Comparison of ENCODE assay signal across 9 mouse cellular contexts in genomic region chr2:101828057-101828643, GRCm38 (mm10). TPM values are rescaled to one million over a fixed set of nuclear protein-coding genes. Genes with fewer than 3 reads are reported as not detected.
DNase-seq lines count a peak whose midpoint lies in the region; ATAC-seq and TF ChIP-seq lines count a peak whose summit lies in the region.
"Had no signal": no experiment of that assay in that cellular context is flagged by ENCODE, and none has a peak within 500 bp of the region (broad histone marks: within the 10 kb centered on the region; RNA-seq: fewer than 3 reads in every experiment).

No protein-coding gene starts in this region.

- TF ChIP-seq EP300 in lung, postnatal 0 days (IDR thresholded peaks at IDR 0.05) = peak; percentile 30

- no peak for ATAC-seq in hindbrain, embryonic 11.5 days (ENCODE audit: low FRiP score)
- ATAC-seq in activated CD4-positive, CD25-positive, alpha-beta regulatory T cell, adult 4 months = peak; percentile 60
- peak; percentile 7; the same call in 1 of the 2 replicates for ATAC-seq in lung, postnatal 0 days

- no peaks in the 10 kb centered on the region for H3K27me3 ChIP-seq in hindbrain, embryonic 11.5 days (ENCODE audit: control insufficient read depth, insufficient read depth, low read length)
- H3K27me3 ChIP-seq in hindbrain, embryonic 10.5 days (ENCODE audit: insufficient read depth, poor library complexity, severe bottlenecking) = no peaks in the 10 kb centered on the region
- no peaks in the 10 kb centered on the region for H3K27me3 ChIP-seq in lung, postnatal 0 days (replicated peaks; ENCODE audit: insufficient read depth, low read length)
- H3K27me3 ChIP-seq: hindbrain, embryonic 15.5 days had no signal

- no peak overlapping the region for H3K4me3 ChIP-seq in hindbrain, embryonic 11.5 days (ENCODE audit: low read depth, low read length)
- H3K4me3 ChIP-seq in hindbrain, embryonic 10.5 days = no peak overlapping the region
- H3K4me3 ChIP-seq in lung, postnatal 0 days (ENCODE audit: low read depth, low read length) = no peak overlapping the region
- H3K4me3 ChIP-seq: hindbrain, embryonic 15.5 days had no signal

- no peaks in the 10 kb centered on the region for H3K9me3 ChIP-seq in hindbrain, embryonic 11.5 days (ENCODE audit: control insufficient read depth, low read length)
- H3K9me3 ChIP-seq in hindbrain, embryonic 10.5 days = no peaks in the 10 kb centered on the region
- H3K9me3 ChIP-seq in lung, postnatal 0 days (ENCODE audit: low read length) = no peaks in the 10 kb centered on the region
- H3K9me3 ChIP-seq: hindbrain, embryonic 15.5 days had no signal

- TF ChIP-seq CTCF in lung, postnatal 0 days (IDR thresholded peaks at IDR 0.05) = peak; percentile 71

- H3K4me2 ChIP-seq in hindbrain, embryonic 11.5 days (replicated peaks; ENCODE audit: low read depth, low read length) = no peak overlapping the region
- no peak overlapping the region for H3K4me2 ChIP-seq in lung, postnatal 0 days (replicated peaks; ENCODE audit: low read depth, low read length)
- H3K4me2 ChIP-seq: hindbrain, embryonic 15.5 days had no signal

- H3K4me1 ChIP-seq in hindbrain, embryonic 11.5 days (replicated peaks; ENCODE audit: control insufficient read depth, insufficient read depth, low read length) = no peaks in the 10 kb centered on the region
- H3K4me1 ChIP-seq in hindbrain, embryonic 10.5 days (replicated peaks) = peaks cover 16% of the 10 kb centered on the region
- peaks cover 6% of the 10 kb centered on the region; the same call in 1 of the 2 replicates for H3K4me1 ChIP-seq in lung, postnatal 0 days (ENCODE audit: insufficient read depth, low read depth, low read length)

- H3K36me3 ChIP-seq in hindbrain, embryonic 11.5 days (ENCODE audit: control insufficient read depth, insufficient read depth, low read length) = no peaks in the 10 kb centered on the region
- no peaks in the 10 kb centered on the region for H3K36me3 ChIP-seq in hindbrain, embryonic 10.5 days
- H3K36me3 ChIP-seq in lung, postnatal 0 days (ENCODE audit: insufficient read depth, low read length) = no peaks in the 10 kb centered on the region
- H3K36me3 ChIP-seq: hindbrain, embryonic 15.5 days had no signal

- WGBS in hindbrain, embryonic 11.5 days = 74% methylated on average over 5 of the region's 5 CpGs
- WGBS in hindbrain, embryonic 10.5 days = 81% methylated on average over 5 of the region's 5 CpGs
- 13% methylated on average over 5 of the region's 5 CpGs for WGBS in lung, postnatal 0 days

- H3K27ac ChIP-seq in hindbrain, embryonic 11.5 days (ENCODE audit: low read depth, low read length) = no peak overlapping the region
- H3K27ac ChIP-seq in hindbrain, embryonic 10.5 days = no peak overlapping the region
- no peak overlapping the region for H3K27ac ChIP-seq in lung, postnatal 0 days (ENCODE audit: low read length)
- H3K27ac ChIP-seq: hindbrain, embryonic 15.5 days had no signal

- no peak overlapping the region for H3K9ac ChIP-seq in hindbrain, embryonic 11.5 days (ENCODE audit: low read depth, low read length)
- no peak overlapping the region for H3K9ac ChIP-seq in lung, postnatal 0 days (replicated peaks; ENCODE audit: low read depth)
- H3K9ac ChIP-seq: hindbrain, embryonic 15.5 days had no signal

- DNase-seq in hindbrain, embryonic 11.5 days (ENCODE audit: low spot score) = peak; percentile 40
- no peak for DNase-seq in hindbrain, embryonic 10.5 days (ENCODE audit: low spot score)
- DNase-seq in CD4-positive helper T cell, adult 2 months (ENCODE audit: low read depth, low spot score) = peak; percentile 46
- DNase-seq in lung, postnatal 0 days (ENCODE audit: low spot score) = peak; percentile 80
- no peak for DNase-seq in right cerebral cortex, postnatal 25 days
- DNase-seq in left cerebral cortex, adult 8-10 months (ENCODE audit: low spot score in 2 of 2) = no peak
- no peak for DNase-seq in layer of hippocampus, postnatal 10 days (ENCODE audit: low spot score in 2 of 2)

RNA-seq across cellular contexts. Expression of gene Prr5l, which starts 54.7 kb away (rescaled TPM):
- 12.2 and 13.2 TPM in 2 replicates for polyA plus RNA-seq in hindbrain, embryonic 11.5 days (2014; fragmentation: Nextera tagmentation; extraction: Ambion mirVana)
- polyA plus RNA-seq in hindbrain, embryonic 10.5 days (2016; fragmentation: Nextera tagmentation; extraction: Ambion mirVana) = 17.8 and 21.6 TPM in 2 replicates
- 1 to 10 TPM in 1 of 2 experiments, under 1 TPM in 1; 0.78 to 1.2 TPM for polyA plus RNA-seq in activated CD4-positive, CD25-positive, alpha-beta regulatory T cell, adult 4 months (2017; shearing (Covaris generic))
- 40.5 and 52.5 TPM in 2 replicates for polyA plus RNA-seq in lung, postnatal 0 days (2015; fragmentation: Nextera tagmentation; extraction: Ambion mirVana)
- total RNA-seq in left cerebral cortex, adult 8-10 months (2022) = 10 to 100 TPM; 13.1 to 18.4 (median 13.6) TPM
- 1 to 10 TPM; 2.9 to 5.5 TPM for total RNA-seq in layer of hippocampus, postnatal 10 days (2021)

RNA-seq across cellular contexts. Expression of gene Commd9, which starts 57.9 kb away (rescaled TPM):
- 78.2 and 79.3 TPM in 2 replicates for polyA plus RNA-seq in hindbrain, embryonic 11.5 days (2014; fragmentation: Nextera tagmentation; extraction: Ambion mirVana)
- 71.5 and 85.4 TPM in 2 replicates for polyA plus RNA-seq in hindbrain, embryonic 10.5 days (2016; fragmentation: Nextera tagmentation; extraction: Ambion mirVana)
- 10 to 100 TPM; 20.6 to 20.8 TPM for polyA plus RNA-seq in activated CD4-positive, CD25-positive, alpha-beta regulatory T cell, adult 4 months (2017; shearing (Covaris generic))
- 44.8 and 50.0 TPM in 2 replicates for polyA plus RNA-seq in lung, postnatal 0 days (2015; fragmentation: Nextera tagmentation; extraction: Ambion mirVana)
- 10 to 100 TPM; 37.2 to 45.9 (median 40.3) TPM for total RNA-seq in left cerebral cortex, adult 8-10 months (2022)
- total RNA-seq in layer of hippocampus, postnatal 10 days (2021) = 10 to 100 TPM; 39.1 to 39.3 TPM

Comparison
In these comparisons a context has a peak if more than half of its experiments do, and no peak if none do; other contexts are left out.
1. DNase-seq: peak in hindbrain, embryonic 11.5 days (single experiment), CD4-positive helper T cell, adult 2 months (single experiment) and lung, postnatal 0 days (single experiment); none in hindbrain, embryonic 10.5 days (single experiment), right cerebral cortex, postnatal 25 days (single experiment), left cerebral cortex, adult 8-10 months (0 of 2) and layer of hippocampus, postnatal 10 days (0 of 2).